8 mouse cellular contexts compared by ENCODE assay signal in genomic region chr16:23102340-23103037, GRCm38 (mm10). TPM values are rescaled to one million over a fixed set of nuclear protein-coding genes. Genes with fewer than 3 reads are reported as not detected.
A peak's percentile ranks its signal among the peaks of the same experiment; 100 is the strongest.
DNase-seq lines count a peak whose midpoint lies in the region; ATAC-seq and TF ChIP-seq lines count a peak whose summit lies in the region.

No protein-coding gene starts in this region.

- no peak for TF ChIP-seq CTCF in intestine, postnatal 0 days (IDR thresholded peaks at IDR 0.05; ENCODE audit: low read depth)

- no peak for ATAC-seq in heart, embryonic 13.5 days (ENCODE audit: extremely low read depth, insufficient number of reproducible peaks, low FRiP score, low TSS enrichment)
- ATAC-seq in embryonic facial prominence, embryonic 11.5 days (replicated peaks; ENCODE audit: insufficient number of reproducible peaks, low FRiP score, low TSS enrichment, low read depth): no peak
- ATAC-seq in intestine, postnatal 0 days: no peak
- no peak for ATAC-seq in neural tube, embryonic 13.5 days (ENCODE audit: low read depth)

- no peaks in the 10 kb centered on the region for H3K9me3 ChIP-seq in heart, embryonic 13.5 days
- no peaks in the 10 kb centered on the region for H3K9me3 ChIP-seq in embryonic facial prominence, embryonic 11.5 days (replicated peaks; ENCODE audit: control insufficient read depth, low read length)
- H3K9me3 ChIP-seq in intestine, postnatal 0 days (ENCODE audit: control insufficient read depth): no peaks in the 10 kb centered on the region
- H3K9me3 ChIP-seq in neural tube, embryonic 13.5 days: no peaks in the 10 kb centered on the region

- WGBS in heart, embryonic 13.5 days: 10% methylated on average over 15 of the region's 15 CpGs
- 8% methylated on average over 15 of the region's 15 CpGs for WGBS in embryonic facial prominence, embryonic 11.5 days
- WGBS in intestine, postnatal 0 days: 5% methylated on average over 15 of the region's 15 CpGs
- WGBS in neural tube, embryonic 13.5 days: 16% methylated on average over 15 of the region's 15 CpGs

- peak overlapping the region; percentile 71 for H3K4me2 ChIP-seq in heart, embryonic 13.5 days
- peak overlapping the region; percentile 37 for H3K4me2 ChIP-seq in embryonic facial prominence, embryonic 11.5 days (ENCODE audit: low read depth, low read length)
- peak overlapping the region; percentile 67 for H3K4me2 ChIP-seq in intestine, postnatal 0 days (replicated peaks; ENCODE audit: low read depth)
- H3K4me2 ChIP-seq in neural tube, embryonic 13.5 days: peak overlapping the region; percentile 51

- H3K4me3 ChIP-seq in heart, embryonic 13.5 days: peak overlapping the region; percentile 54
- H3K4me3 ChIP-seq in embryonic facial prominence, embryonic 11.5 days (ENCODE audit: low read depth, low read length): peak overlapping the region; percentile 13; the same call in 1 of the 2 replicates
- peak overlapping the region; percentile 33 for H3K4me3 ChIP-seq in intestine, postnatal 0 days (ENCODE audit: low read depth, low read length)
- H3K4me3 ChIP-seq in neural tube, embryonic 13.5 days: peak overlapping the region; percentile 24

- H3K27ac ChIP-seq in heart, embryonic 13.5 days (replicated peaks): peak overlapping the region; percentile 56
- no peak overlapping the region for H3K27ac ChIP-seq in embryonic facial prominence, embryonic 11.5 days (replicated peaks; ENCODE audit: low read depth, low read length)
- peak overlapping the region; percentile 42; the same call in 1 of the 2 replicates for H3K27ac ChIP-seq in intestine, postnatal 0 days (ENCODE audit: low read depth, low read length)
- H3K27ac ChIP-seq in neural tube, embryonic 13.5 days (replicated peaks): no peak overlapping the region

- DNase-seq in heart, adult 9 months (ENCODE audit: low spot score in 2 of 2): no peak
- no peak for DNase-seq in embryonic facial prominence, embryonic 11.5 days (ENCODE audit: low spot score)
- no peak for DNase-seq in cerebellum, adult 9-11 months
- no peak for DNase-seq in layer of hippocampus, postnatal 14 days (ENCODE audit: low spot score in 2 of 2)
- no peak for DNase-seq in gastrocnemius, adult 8-10 months (ENCODE audit: low spot score in 2 of 2)

- H3K9ac ChIP-seq in heart, embryonic 13.5 days: peak overlapping the region; percentile 80
- H3K9ac ChIP-seq in embryonic facial prominence, embryonic 11.5 days (replicated peaks; ENCODE audit: low read length): peak overlapping the region; percentile 29; the same call in 1 of the 2 replicates
- H3K9ac ChIP-seq in intestine, postnatal 0 days (ENCODE audit: low read depth, low read length): peak overlapping the region; percentile 24; the same call in 1 of the 2 replicates
- H3K9ac ChIP-seq in neural tube, embryonic 13.5 days: peak overlapping the region; percentile 59

- H3K27me3 ChIP-seq in heart, embryonic 13.5 days (replicated peaks): no peaks in the 10 kb centered on the region
- H3K27me3 ChIP-seq in embryonic facial prominence, embryonic 11.5 days (ENCODE audit: control insufficient read depth, insufficient read depth, low read length): no peaks in the 10 kb centered on the region
- H3K27me3 ChIP-seq in intestine, postnatal 0 days (replicated peaks; ENCODE audit: control insufficient read depth, insufficient read depth, low read length): no peaks in the 10 kb centered on the region
- H3K27me3 ChIP-seq in neural tube, embryonic 13.5 days: peaks cover 20% of the 10 kb centered on the region

- H3K36me3 ChIP-seq in heart, embryonic 13.5 days: no peaks in the 10 kb centered on the region
- H3K36me3 ChIP-seq in embryonic facial prominence, embryonic 11.5 days (replicated peaks; ENCODE audit: control insufficient read depth, insufficient read depth, low read depth, low read length): no peaks in the 10 kb centered on the region
- H3K36me3 ChIP-seq in intestine, postnatal 0 days (ENCODE audit: control insufficient read depth, insufficient read depth): no peaks in the 10 kb centered on the region
- H3K36me3 ChIP-seq in neural tube, embryonic 13.5 days: no peaks in the 10 kb centered on the region

- peaks cover 30% of the 10 kb centered on the region for H3K4me1 ChIP-seq in heart, embryonic 13.5 days
- H3K4me1 ChIP-seq in embryonic facial prominence, embryonic 11.5 days (ENCODE audit: control insufficient read depth, insufficient read depth, low read length): peaks cover 3% of the 10 kb centered on the region
- no peaks in the 10 kb centered on the region for H3K4me1 ChIP-seq in intestine, postnatal 0 days (replicated peaks; ENCODE audit: control insufficient read depth, insufficient read depth, low read length)
- H3K4me1 ChIP-seq in neural tube, embryonic 13.5 days (replicated peaks): peaks cover 25% of the 10 kb centered on the region

RNA-seq across cellular contexts. Expression of gene Eif4a2, which starts 4.8 kb away (rescaled TPM):
- 147 and 163 TPM in 2 replicates for polyA plus RNA-seq in heart, embryonic 13.5 days (2015; fragmentation: Nextera tagmentation; extraction: Ambion mirVana)
- 278 and 280 TPM in 2 replicates for polyA plus RNA-seq in embryonic facial prominence, embryonic 11.5 days (2014; fragmentation: Nextera tagmentation; extraction: Ambion mirVana)
- 101 and 109 TPM in 2 replicates for polyA plus RNA-seq in intestine, postnatal 0 days (2015; fragmentation: Nextera tagmentation; extraction: Ambion mirVana)
- 333 and 342 TPM in 2 replicates for polyA plus RNA-seq in neural tube, embryonic 13.5 days (2015; fragmentation: Nextera tagmentation; extraction: Ambion mirVana)
- 100 to 1,000 TPM; 713 to 771 TPM for total RNA-seq in layer of hippocampus, postnatal 14 days (2021)
- 100 to 1,000 TPM; 414 to 531 (median 457) TPM for total RNA-seq in gastrocnemius, adult 8-10 months (2022)

RNA-seq across cellular contexts. Expression of gene Rfc4, which starts 25.0 kb away (rescaled TPM):
- 93.0 and 96.8 TPM in 2 replicates for polyA plus RNA-seq in heart, embryonic 13.5 days (2015; fragmentation: Nextera tagmentation; extraction: Ambion mirVana)
- polyA plus RNA-seq in embryonic facial prominence, embryonic 11.5 days (2014; fragmentation: Nextera tagmentation; extraction: Ambion mirVana): 235 and 245 TPM in 2 replicates
- 39.6 and 40.7 TPM in 2 replicates for polyA plus RNA-seq in intestine, postnatal 0 days (2015; fragmentation: Nextera tagmentation; extraction: Ambion mirVana)
- 47.1 and 49.7 TPM in 2 replicates for polyA plus RNA-seq in neural tube, embryonic 13.5 days (2015; fragmentation: Nextera tagmentation; extraction: Ambion mirVana)
- total RNA-seq in layer of hippocampus, postnatal 14 days (2021): 1 to 10 TPM; 4.8 to 5.1 TPM
- 10 to 100 TPM in 2 of 4 experiments, 1 to 10 TPM in 2; 8.4 to 12.7 (median 9.9) TPM for total RNA-seq in gastrocnemius, adult 8-10 months (2022)

RNA-seq across cellular contexts. Expression of gene Adipoq, which starts 43.8 kb away (rescaled TPM):
- polyA plus RNA-seq in heart, embryonic 13.5 days (2015; fragmentation: Nextera tagmentation; extraction: Ambion mirVana): 0.15 TPM in 1 of 2 replicates, not detected in the other
- 0.17 TPM in 1 of 2 replicates, not detected in the other for polyA plus RNA-seq in embryonic facial prominence, embryonic 11.5 days (2014; fragmentation: Nextera tagmentation; extraction: Ambion mirVana)
- not detected in 2 replicates for polyA plus RNA-seq in intestine, postnatal 0 days (2015; fragmentation: Nextera tagmentation; extraction: Ambion mirVana)
- not detected in 2 replicates for polyA plus RNA-seq in neural tube, embryonic 13.5 days (2015; fragmentation: Nextera tagmentation; extraction: Ambion mirVana)
- total RNA-seq in layer of hippocampus, postnatal 14 days (2021): not detected
- 10 to 100 TPM in 3 of 4 experiments, 1 to 10 TPM in 1; 2.3 to 45.4 (median 17.8) TPM for total RNA-seq in gastrocnemius, adult 8-10 months (2022)

RNA-seq across cellular contexts. Expression of gene Kng1, which starts 44.8 kb away (rescaled TPM):
- polyA plus RNA-seq in heart, embryonic 13.5 days (2015; fragmentation: Nextera tagmentation; extraction: Ambion mirVana): 0.94 and 8.3 TPM in 2 replicates
- polyA plus RNA-seq in embryonic facial prominence, embryonic 11.5 days (2014; fragmentation: Nextera tagmentation; extraction: Ambion mirVana): not detected in 2 replicates
- 1.7 and 2.4 TPM in 2 replicates for polyA plus RNA-seq in intestine, postnatal 0 days (2015; fragmentation: Nextera tagmentation; extraction: Ambion mirVana)
- 0.29 TPM in 1 of 2 replicates, not detected in the other for polyA plus RNA-seq in neural tube, embryonic 13.5 days (2015; fragmentation: Nextera tagmentation; extraction: Ambion mirVana)
- not detected for total RNA-seq in layer of hippocampus, postnatal 14 days (2021)
- total RNA-seq in gastrocnemius, adult 8-10 months (2022): under 1 TPM in 1 of 4 experiments, not detected in 3; 0.70 TPM

Comparison
In these comparisons a context has a peak if more than half of its experiments do, and no peak if none do; other contexts are left out.
1. H3K27ac ChIP-seq: peak in heart, embryonic 13.5 days (single experiment) and intestine, postnatal 0 days (single experiment); none in embryonic facial prominence, embryonic 11.5 days (single experiment) and neural tube, embryonic 13.5 days (single experiment).
2. H3K9ac ChIP-seq: peak in every context shown above with its lines; median percentile 80 in heart, embryonic 13.5 days; 59 in neural tube, embryonic 13.5 days; 29 in embryonic facial prominence, embryonic 11.5 days; 24 in intestine, postnatal 0 days.
3. Peak in every context shown above with its lines, with median percentiles within 50 percentile points of each other: H3K4me2 ChIP-seq and H3K4me3 ChIP-seq.